Mouse (Mus musculus) c-Kit-negative CD71-positive TER-119-positive erythroid progenitor cells, embryonic 14.5 days (primary cell): ENCODE measurements around the gene Pth2r.

Source experiments
- DNase-seq: peaks from one replicate; pipeline ENCODE4 v3.0.0-alpha.2; 2013; ENCODE audit warnings: low read depth, low spot score

The Pth2r gene

GRCm38 (mm10) chr1:65281756-65282155 lies at the start of gene Pth2r:
Pth2r (plus strand) TSS chr1:65282056.
- no peak for DNase-seq

- DNase-seq: no peak
Observed at GRCm38 (mm10) chr1:65237712-65238111, 44.1 kb upstream of the Pth2r start.

- no peak for DNase-seq
Observed at GRCm38 (mm10) chr1:65245637-65246036, 36.2 kb upstream of the Pth2r start.

GRCm38 (mm10) chr1:65280461-65280860 lies 1.4 kb upstream of the Pth2r start:
- DNase-seq: no peak

GRCm38 (mm10) chr1:65282766-65283165 lies 910 bp downstream of the Pth2r start:
- DNase-seq: no peak

GRCm38 (mm10) chr1:65308476-65308875 lies 26.6 kb downstream of the Pth2r start:
- DNase-seq: no peak

- no peak for DNase-seq
Observed at GRCm38 (mm10) chr1:65311214-65311933, 29.5 kb downstream of the Pth2r start.

GRCm38 (mm10) chr1:65312118-65312517 lies 30.3 kb downstream of the Pth2r start:
- DNase-seq: no peak

- DNase-seq: no peak
Observed at GRCm38 (mm10) chr1:65312896-65313295, 31.0 kb downstream of the Pth2r start.

GRCm38 (mm10) chr1:65314054-65315021 lies 32.5 kb downstream of the Pth2r start:
- no peak for DNase-seq

GRCm38 (mm10) chr1:65315022-65315407 lies 33.2 kb downstream of the Pth2r start:
- DNase-seq: no peak

- no peak for DNase-seq
Observed at GRCm38 (mm10) chr1:65334026-65334425, 52.2 kb downstream of the Pth2r start.

- DNase-seq: no peak
Observed at GRCm38 (mm10) chr1:65337768-65338167, 55.9 kb downstream of the Pth2r start.

- no peak for DNase-seq
Observed at GRCm38 (mm10) chr1:65340240-65340639, 58.4 kb downstream of the Pth2r start.

GRCm38 (mm10) chr1:65352979-65353378 lies 71.1 kb downstream of the Pth2r start:
- DNase-seq: no peak

GRCm38 (mm10) chr1:65354153-65354552 lies 72.3 kb downstream of the Pth2r start:
- DNase-seq: no peak

GRCm38 (mm10) chr1:65388328-65388727 lies 106.5 kb downstream of the Pth2r start:
- DNase-seq: no peak

GRCm38 (mm10) chr1:65389621-65390020 lies 107.8 kb downstream of the Pth2r start:
- DNase-seq: no peak

- DNase-seq: no peak
Observed at GRCm38 (mm10) chr1:65407441-65407840, 125.6 kb downstream of the Pth2r start.

- DNase-seq: no peak
Observed at GRCm38 (mm10) chr1:65420909-65421308, 139.1 kb downstream of the Pth2r start.

GRCm38 (mm10) chr1:65422501-65423010 lies 140.7 kb downstream of the Pth2r start:
- DNase-seq: no peak
